Mouse (Mus musculus): ENCODE measurements around the gene Tango2.

Tango2 gene

DNA sequence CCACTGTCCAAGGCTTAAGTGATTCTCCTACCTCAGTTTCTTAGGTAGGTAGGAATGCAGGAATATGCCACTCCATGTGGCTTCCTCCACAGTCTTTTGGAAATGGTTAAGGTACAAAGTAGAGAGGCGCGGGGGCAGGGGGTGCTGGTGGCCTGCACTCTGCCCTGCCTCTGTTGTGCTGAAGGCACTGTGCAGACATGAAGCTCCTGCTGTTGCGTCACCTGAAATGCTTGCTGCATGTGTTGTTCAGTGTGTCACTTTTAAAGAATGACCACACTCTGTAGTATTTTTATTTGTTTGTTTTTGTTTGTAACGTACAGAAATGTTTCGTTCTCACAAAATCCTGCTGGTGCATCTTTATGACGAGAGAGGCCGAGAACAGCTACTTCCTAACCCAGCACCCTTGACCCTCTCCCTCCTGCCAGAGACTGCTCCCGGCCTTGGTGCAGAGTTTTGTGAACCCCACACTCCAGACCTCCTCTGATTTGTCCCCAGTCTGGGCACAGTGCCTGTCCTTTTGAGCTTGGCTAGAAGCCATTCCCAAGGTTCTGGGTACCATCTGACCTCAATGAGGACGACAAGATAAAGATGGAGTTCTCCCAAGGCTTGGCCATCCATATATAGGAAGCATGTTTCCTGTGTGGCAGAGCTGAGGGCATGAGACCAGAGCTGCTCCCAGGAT, 35.3 kb upstream of the Tango2 start:
- DNase-seq (ENCODE audit: inconsistent ontology term) = no peak

DNA sequence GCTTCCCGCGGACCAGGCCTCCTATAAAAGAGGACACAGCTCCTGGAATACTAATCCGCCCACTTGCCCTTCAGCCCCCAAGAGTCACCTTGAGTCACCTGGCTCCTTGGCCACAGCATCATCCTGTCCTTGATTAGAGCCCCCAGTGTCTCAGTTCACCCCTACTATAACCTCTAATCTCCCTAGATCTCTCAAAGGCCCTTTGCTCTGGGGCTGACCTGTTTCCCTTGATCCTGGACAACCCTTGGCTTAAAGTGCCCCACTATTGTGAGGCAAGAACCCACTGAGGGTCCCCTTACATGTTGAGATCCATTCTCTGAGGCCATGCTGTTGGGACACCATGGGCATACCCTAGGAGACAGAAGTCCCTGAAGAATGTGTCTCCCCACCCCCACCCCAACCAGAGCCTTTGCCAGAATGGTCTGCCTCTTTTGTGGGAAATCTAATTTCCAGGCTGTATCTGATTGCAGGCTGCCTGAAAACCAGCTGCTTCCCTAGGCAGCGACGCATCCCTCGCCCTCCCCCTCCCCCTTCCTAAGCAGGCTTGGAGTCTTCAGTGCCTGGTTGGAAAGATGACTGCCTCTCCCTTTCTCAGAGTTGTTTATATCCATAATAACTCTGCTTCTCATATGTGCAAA, 33.8 kb upstream of the Tango2 start:
- DNase-seq (ENCODE audit: inconsistent ontology term) = peak; percentile 77

DNA sequence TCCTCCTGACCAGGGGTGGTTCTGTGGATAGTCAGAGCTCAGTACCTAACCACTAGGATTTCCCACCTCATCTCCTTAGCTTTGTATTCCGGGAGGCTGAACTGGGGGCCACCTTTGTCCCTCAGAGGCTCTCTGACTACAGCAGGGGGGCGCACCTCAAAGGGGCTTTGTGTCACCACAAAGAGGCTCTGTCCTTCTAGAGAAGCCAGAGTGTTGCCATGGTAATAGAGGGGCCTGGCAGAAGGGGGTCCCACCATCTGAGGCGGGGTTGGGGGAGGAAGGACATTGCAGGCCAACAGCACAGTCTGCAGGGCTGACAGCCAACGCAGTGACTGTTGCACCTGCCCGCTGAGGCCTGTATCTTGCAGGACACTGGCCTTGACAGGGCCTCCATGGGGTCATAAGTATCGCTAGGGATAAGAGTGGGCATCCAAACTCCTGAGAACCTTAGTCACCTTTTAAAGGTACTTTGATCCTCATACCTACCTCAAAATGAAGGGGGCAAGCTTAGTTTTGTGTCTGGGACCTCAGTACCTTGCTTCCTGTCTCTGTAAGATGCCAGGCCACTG, 32.7 kb upstream of the Tango2 start:
- no peak for DNase-seq (ENCODE audit: inconsistent ontology term)

DNA sequence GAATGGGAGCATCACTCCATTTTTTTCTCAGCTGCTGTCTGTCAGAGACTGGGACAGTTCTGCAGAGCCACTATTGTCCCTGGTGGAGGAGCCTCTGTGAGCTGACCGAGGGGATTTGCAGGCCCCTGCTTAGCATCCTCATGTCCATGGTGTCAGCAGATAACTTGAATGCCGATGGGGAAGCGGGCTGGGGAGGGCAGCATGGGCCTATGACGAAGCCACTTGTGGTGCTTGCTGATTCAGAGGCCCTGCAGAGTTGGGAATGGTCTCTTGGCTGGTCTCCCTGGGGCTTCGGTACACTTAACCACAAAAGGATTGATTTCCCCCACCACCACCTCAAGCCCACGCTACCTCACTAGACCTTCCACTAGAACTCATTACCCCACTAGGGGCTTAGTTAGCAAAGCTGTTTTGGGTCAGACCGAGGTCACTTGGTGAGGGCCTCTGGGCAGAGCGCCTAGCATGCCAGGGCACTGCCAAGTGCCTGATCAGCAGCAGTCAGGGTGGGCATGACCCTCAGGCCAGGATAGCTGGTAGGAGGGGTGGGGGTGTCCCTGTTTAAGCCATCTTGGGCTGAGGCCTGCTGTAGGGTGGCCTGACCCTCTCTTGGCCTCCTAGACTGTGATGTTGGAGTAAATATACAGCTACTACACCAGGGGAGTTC, 31.6 kb upstream of the Tango2 start:
- DNase-seq (ENCODE audit: inconsistent ontology term) = peak; percentile 92

DNA sequence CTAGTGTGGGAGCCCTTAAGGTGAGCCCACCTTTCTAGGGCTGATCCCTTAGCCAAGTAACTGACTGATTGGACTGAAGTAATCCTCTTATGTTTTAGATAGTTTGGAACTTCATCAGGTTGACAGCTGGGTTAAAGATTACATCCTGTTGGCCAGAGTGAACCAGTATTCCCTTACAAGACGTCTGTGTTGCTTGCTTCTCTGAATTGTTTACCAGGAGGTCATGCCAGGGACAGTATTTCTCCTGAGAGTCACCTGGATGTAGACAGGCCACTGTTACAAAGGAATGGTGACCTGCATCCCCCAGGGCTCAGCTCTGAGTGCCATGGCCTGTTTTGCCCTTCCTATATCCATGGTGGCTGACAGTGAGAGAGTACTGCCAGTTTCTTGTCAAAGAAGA, 30.6 kb upstream of the Tango2 start:
- DNase-seq (ENCODE audit: inconsistent ontology term) = no peak

DNA sequence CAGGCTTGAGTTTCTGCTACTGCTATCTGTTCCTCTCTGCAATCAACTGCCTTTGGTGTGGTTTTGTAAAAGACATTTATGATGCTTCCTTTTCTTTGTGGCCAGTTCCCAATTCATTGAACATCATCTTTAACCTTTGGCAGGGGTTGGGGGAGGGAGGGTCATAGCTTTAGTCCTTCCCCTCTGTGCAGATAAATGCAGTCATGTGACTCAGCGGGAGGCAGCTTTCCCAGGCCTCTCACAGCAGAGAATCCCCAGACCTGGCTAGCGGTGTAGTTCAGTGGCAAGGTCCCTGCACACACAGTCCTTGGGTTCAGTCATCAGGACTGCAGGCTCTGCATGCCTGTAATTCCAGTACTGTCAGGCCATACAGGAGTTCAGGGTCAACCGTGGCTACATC, 29.3 kb upstream of the Tango2 start:
- no peak for DNase-seq (ENCODE audit: inconsistent ontology term)

DNA sequence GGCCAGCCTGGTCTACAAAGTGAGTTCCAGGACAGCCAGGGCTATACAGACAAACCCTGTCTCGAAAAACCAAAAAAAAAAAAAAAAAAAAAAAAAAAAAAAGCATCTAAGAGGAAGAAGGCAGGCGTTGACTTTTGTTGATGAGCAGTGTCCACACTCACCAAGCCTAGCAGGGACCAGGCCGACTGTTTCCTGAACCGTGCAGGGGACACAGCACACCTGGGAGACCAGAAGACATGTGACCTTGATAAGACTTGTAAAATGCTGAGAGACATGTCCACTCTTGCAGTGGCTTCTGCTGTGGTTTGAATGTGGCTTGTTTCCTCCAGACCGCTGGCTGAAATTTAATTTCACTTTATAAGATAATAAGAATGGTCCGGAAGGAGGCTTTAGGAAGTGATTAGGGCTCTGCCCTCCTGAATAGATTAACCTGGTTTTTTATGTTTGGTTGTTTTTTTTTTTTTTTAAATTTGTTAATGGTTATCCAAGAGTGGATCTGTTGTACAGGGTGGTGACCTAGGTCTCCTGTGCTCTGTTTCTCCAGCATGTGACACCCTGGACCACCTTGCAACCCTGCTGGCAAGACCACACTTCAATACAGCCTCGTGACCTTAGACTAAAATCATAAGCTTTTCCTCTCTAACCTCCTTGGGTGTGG, 28.5 kb upstream of the Tango2 start:
- no peak for DNase-seq (ENCODE audit: inconsistent ontology term)

DNA sequence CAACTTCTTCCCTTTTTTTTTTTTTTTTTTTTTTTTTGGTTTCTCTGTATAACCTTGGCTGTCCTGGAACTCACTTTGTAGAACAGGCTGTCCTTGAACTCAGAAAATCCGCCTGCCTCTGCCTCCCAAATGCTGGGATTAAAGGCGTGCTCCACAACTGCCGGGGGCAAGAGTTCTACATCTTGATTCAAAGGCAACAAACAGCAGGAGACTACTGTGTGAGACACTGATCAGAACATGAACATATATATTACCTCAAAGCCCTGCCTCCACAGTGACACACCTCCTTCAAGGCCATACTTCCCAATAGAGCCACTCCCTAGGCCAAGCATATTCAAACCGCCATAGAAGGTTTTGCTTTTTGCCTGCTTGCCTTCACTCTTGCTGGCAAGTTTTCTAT, 25.7 kb upstream of the Tango2 start:
- DNase-seq (ENCODE audit: inconsistent ontology term) = no peak

DNA sequence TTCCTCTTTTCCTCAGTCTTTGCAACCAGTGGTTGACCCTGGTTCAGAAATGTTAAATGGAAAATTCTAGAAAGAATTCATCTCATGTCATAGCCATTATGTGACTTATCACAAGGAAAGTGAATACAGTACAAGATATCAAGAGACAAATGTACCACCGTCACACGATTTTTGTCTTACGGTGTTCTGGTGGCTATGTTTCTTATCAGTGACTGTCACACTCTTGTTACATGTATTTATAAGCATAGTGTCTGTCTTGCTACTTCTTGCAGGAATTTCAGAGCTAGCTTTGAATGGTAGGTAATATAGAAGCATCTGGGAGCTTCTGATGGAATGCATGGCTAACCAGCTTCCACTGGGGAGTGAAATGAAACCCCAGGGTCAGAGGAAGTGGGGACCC, 22.3 kb upstream of the Tango2 start:
- DNase-seq (ENCODE audit: inconsistent ontology term) = no peak

DNA sequence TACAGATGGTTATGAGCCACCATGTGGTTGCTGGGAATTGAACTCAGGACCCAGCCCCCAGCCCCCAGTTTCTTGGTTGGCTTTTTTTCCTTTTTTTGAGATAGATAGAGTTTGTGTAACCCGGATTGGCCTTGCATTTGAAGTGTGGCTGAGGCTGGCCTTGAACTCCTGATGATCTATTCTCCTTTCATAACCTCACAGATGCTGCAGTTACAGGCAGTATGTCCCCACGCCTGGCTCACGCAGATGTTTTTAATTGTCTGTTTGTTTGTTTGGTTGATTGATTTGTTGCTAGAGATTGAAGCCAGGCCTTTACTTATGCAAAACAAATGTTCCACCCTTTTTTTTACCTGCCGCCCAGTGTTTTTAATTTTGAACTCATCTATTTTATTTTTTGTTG, 18.9 kb upstream of the Tango2 start:
- no peak for DNase-seq (ENCODE audit: inconsistent ontology term)

DNA sequence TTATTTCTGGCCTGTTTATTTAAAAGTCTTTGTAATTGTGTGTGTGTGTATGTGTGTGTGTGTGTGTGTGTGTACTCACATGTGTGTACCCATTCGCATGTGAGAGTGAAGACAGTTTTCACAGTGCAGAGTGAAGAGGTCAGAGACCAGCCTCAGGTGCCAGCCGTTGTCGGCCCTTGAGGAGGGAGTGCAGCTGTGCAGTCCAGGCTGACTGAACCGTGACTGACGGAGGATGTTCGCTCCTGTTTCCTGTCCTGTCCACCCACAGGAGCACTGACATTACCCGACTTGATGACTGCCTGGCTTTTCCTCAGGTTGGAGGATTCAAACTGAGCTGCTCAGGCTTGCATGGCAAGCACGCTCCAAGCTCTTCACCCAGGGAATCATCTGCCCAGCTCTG, 15.0 kb upstream of the Tango2 start:
- DNase-seq (ENCODE audit: inconsistent ontology term) = no peak

DNA sequence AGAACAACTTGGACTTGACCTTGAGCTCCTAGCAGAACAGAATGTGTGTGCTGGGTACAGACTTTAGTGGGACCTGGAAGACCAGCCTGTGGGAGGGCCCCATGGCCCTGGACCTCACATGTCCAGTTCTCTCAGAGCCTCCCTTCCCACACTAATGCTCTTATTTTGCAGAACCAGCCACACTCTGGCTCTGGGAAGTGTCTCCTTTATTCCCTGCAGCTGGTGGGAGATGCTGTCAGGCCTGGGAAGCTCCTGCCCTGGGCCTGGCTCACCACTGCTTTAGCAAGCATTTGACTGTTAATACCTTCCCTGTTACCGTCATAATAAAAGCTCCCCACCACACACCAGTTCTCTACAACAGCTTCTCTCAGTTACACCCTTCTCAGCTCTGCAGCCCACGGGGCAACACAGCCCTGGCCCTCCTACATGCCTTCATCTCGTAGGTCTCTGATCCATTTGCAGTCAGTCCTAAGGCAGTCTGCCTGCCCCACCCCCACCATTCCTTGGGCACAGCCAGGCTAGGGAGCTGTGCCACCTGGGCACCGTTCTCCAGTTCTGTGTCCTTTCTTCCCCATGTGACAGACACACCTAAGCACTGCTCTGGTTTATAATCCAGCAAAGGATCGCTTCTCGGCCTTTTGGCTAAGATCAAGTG, 12.4 kb upstream of the Tango2 start:
- DNase-seq (ENCODE audit: inconsistent ontology term) = no peak

DNA sequence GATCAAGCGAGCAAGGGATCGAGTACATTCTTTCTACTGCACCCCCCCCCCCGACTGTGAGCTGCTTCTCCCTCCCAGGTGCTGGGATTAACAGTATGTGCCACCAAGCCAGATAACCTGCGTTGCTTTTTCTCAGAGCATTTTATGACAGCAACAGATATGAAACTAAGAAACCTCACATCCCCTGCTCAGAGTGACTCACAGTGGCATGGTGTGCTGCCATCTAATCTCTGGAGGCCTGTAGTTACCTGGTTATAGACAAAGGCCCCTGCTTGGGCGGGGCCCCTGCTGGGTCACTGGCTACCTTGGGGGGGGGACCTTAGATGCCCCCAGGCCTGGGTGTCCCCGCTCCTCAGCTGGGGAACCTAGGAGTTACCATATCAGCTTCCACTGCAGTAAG, 10.1 kb upstream of the Tango2 start:
- no peak for DNase-seq (ENCODE audit: inconsistent ontology term)

DNA sequence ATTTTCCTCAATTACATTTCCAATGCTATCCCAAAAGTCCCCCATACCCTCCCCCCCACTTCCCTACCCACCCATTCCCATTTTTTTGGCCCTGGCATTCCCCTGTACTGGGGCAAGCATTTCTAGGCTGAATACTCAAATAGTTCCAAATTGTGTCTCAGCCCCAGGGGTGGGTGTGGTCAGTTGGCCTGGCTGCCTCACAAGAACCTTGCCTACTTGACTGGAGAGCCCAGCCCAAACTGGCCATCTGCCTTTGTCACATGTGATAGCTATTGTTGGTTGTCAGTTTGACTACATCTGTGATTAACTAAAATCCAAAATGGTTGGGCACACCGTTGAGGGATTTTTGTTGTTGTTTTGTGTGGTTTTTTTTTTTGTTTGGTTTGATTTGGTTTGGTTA, 9.1 kb upstream of the Tango2 start:
- peak; percentile 64 for DNase-seq (ENCODE audit: inconsistent ontology term)

DNA sequence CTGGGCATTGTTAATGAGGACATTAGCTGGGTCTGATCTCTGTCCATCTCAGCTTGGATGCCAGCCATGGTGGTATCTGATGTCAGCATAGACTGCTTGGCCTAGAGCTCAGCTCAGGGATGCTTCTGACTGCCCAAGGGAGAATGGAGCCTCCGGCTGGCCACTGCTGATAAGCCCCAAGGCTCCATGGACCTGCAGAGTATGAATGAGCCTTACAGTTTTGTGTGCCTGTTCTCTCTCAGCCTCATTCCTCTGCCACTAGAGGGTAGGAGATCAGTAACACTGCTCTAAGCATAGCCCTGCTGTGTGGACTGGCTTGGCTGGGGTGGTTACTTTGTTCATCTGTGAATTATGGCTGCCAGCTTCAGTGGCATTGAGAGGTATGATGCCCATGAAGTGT, 5.2 kb upstream of the Tango2 start:
- no peak for DNase-seq (ENCODE audit: inconsistent ontology term)

DNA sequence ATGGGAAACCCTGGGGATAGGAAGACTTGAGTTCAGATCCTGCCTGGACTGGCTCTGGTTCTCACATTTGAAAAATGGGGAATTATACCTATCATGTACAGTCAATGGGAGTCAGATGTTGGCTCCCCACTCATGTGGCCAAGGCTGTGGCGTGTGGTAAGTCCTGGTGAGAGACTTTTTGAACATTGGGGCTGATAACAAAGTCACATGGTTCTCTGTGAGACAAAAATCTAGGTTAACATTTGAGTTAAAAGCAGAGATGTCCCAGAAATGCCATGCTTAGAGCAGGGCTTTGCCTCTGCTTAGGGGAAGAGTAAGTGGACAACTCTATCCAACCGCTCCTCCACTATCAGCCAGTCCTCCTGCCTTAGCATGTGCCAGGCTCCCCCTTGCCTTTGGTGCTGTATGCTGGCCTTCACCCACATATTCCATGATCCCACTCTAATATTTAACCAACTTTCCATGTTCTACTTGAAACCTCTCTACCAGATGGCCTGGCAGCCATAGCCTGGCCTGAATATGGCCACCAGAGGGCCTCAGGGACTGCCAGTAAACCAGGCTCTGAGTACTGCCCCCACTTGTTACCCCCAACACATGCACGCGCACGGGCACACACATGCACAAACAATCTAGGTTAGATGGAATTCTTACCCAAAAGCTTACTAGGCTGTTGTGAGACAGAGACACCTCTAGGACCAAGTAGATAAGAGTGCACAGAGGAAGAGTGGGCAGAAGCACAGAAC, 3.6 kb upstream of the Tango2 start:
- DNase-seq (ENCODE audit: inconsistent ontology term) = peak; percentile 36

DNA sequence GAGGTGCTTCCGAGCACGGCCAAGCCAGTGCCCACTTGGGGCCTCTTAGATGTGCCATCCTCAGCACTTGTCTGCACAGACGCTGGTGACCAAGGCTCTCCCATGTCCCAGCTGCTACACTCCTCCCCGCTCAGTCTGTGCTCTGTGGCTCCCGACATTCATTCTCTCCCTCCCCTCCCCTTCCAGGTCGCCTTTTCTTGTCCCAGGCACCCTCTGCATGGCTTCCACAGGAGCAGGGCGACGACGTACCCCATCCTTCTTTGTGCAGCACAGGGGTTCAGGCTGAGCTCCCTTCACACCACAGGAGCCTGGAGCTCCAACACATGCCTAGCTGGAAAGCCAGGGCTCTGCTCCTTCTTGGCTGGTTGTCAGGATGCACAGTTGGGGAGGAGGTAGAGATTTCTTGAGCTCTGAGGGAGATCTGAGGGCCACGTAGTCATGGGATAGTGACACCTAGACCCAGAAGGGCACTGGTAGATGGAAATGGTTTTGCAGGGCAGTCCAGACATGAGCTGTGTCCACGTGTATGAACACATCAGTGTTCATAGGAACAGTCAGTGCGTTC, 1.9 kb upstream of the Tango2 start:
- DNase-seq (ENCODE audit: inconsistent ontology term) = no peak

DNA sequence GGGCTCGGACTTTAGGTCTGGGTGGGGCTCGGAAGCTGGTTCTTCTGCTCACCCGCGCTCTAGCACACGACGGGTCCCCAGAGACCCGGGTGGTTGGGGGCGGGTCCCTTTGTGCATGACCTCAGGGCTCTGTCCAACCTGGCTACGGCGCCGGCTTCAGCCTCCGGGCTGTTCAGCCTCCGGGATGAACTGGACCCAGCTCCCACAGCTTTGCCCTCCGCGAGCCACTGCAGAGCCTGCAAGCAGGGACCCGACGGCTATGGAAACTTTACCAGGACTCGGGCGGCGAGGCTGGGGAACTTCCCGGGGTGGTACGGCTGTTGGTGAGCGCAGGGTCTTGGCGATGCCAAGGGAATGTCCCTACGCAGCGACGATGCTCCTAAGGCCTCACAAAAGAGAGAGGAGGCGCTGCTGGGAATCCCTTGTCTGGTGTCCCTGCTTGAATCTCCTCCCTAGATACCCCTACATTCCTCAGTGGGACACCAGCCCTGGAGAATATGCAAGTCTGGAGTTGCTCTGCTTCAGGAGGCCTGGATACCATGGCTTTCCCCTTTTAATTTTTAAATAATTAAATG, 785 bp upstream of the Tango2 start:
- DNase-seq (ENCODE audit: inconsistent ontology term) = peak; percentile 70

DNA sequence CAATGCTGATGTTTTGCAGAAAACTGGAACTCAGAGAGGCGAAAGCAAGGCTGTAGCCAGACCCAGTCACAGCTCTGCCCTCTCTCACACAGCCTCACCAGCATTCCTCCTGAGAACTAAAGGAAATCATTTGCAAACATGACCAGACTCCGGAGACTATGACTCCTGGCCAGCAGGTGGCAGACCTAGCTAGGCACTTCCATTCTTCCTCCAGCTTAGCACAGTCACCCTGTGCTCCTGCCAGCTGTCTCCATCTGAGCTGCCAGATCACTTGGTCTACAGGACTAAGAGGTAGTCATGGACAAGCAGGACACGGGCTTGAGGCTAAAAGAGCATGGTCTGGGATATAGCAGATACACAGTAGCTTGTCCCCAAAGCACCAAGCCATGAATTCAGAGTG, 2.7 kb downstream of the Tango2 start:
- DNase-seq (ENCODE audit: inconsistent ontology term) = peak; percentile 83

DNA sequence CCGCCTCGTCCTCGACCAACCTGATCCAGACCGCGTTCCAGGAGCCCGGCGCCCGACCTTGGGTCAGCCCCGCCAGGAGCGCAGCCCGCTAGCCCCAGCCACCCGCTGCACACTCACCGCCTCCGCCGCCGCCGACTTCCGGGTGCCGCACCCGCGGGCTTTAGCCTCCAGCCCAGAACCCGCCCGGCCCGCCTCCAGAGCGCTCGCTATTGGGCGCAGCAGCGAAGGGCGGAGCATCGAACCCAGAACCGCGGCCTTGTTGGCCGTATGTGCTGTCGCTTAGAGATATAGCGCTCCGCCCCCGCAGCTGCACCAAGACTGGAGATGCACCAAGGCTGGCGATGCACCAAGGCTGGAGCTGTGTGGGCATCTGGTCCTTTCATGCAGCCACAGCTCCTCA, 4.1 kb downstream of the Tango2 start:
- peak; percentile 97 for DNase-seq (ENCODE audit: inconsistent ontology term)
